Mouse (Mus musculus) heart, adult 2 months (tissue): Measurements from ENCODE around the gene Dbx1. TPM values are rescaled to one million over a fixed set of nuclear protein-coding genes. Genes with fewer than 3 reads are reported as not detected.

Experiments
- DNase-seq, 2 experiments: peaks; one replicate each; pipeline ENCODE4 v3.0.0; 2021
- H3K27ac ChIP-seq: fragments of 200-600 bp; 2 replicates; pipeline ENCODE4 v1.8.1; 2022
- H3K27me3 ChIP-seq: fragments of 200-500 bp; 2 replicates; pipeline ENCODE4 v1.6.1; 2012; ENCODE audit warnings: mild to moderate bottlenecking, low read length, inconsistent platforms, mixed read lengths; ENCODE audit not compliant: control insufficient read depth, insufficient read depth
- H3K36me3 ChIP-seq: fragments of 200-500 bp; 2 replicates; pipeline ENCODE4 v1.6.1; 2012; ENCODE audit warnings: low read length, inconsistent platforms; ENCODE audit not compliant: control insufficient read depth, insufficient read depth
- H3K4me1 ChIP-seq: fragments of 200-500 bp; 2 replicates; pipeline ENCODE4 v1.6.1; 2011; ENCODE audit warnings: low read length; ENCODE audit not compliant: control insufficient read depth, insufficient read depth
- H3K4me3 ChIP-seq: fragments of 200-600 bp; 2 replicates; pipeline ENCODE4 v1.8.1; 2022
- H3K79me2 ChIP-seq: fragments of 200-500 bp; replicated peaks from 2 replicates; pipeline ENCODE4 v1.6.1; 2012; ENCODE audit warnings: mild to moderate bottlenecking, inconsistent platforms, low read length, moderate library complexity, mixed read lengths; ENCODE audit not compliant: control insufficient read depth, insufficient read depth
- H3K9ac ChIP-seq: fragments of 200-500 bp; 2 replicates; pipeline ENCODE4 v1.6.1; 2012; ENCODE audit warnings: low read depth, mild to moderate bottlenecking, control low read depth, inconsistent platforms, low read length, mixed read lengths
- CTCF ChIP-seq: fragments of 200-600 bp; IDR thresholded peaks from 2 replicates; pipeline ENCODE4 v1.8.1; 2022; ENCODE audit warnings: antibody characterized with exemption, mild to moderate bottlenecking, moderate library complexity
- EP300 ChIP-seq: fragments of 200-500 bp; IDR thresholded peaks from 2 replicates; pipeline ENCODE4 v1.6.1; 2011; ENCODE audit warnings: low read depth, low read length, control low read depth; ENCODE audit not compliant: insufficient read depth
- POLR2A ChIP-seq: fragments of 200-500 bp; IDR thresholded peaks from 2 replicates; pipeline ENCODE4 v1.6.1; 2011; ENCODE audit warnings: mild to moderate bottlenecking, low read depth, low read length, control low read depth; ENCODE audit not compliant: insufficient read depth
- WGBS: fragments of 180-500 bp; shearing (Covaris S2); methylation state at CpG from one replicate; pipeline ENCODE4 v1.1.7; 2018; 5-methylcytosine and 5-hydroxymethylcytosine counted together
- intact Hi-C: fragments of 180-260 bp; cut with DNase I; formaldehyde crosslinking; loops from one replicate; pipeline ENCODE4 v1.15.1; 2025
- long read RNA-seq: library from polyadenylated mRNA; stranded (forward); transcript quantifications from one replicate; pipeline ENCODE4 v2.0.0, GENCODE M21; 2021
- polyA plus RNA-seq: library from polyadenylated mRNA; depleted of rRNA; stranded (reverse); fragments of >200 nt; gene quantifications from 2 replicates; pipeline ENCODE4 v1.2.3, GENCODE M21; 2012; rRNA removed
- total RNA-seq, 2 experiments: library from RNA; stranded (reverse); gene quantifications; 2 replicates each; pipeline ENCODE4 v1.2.3; 2021

The Dbx1 gene
- total RNA-seq (not detected), polyA plus RNA-seq (not detected in 2 replicates)
- long read RNA-seq: 0 reads

DNA sequence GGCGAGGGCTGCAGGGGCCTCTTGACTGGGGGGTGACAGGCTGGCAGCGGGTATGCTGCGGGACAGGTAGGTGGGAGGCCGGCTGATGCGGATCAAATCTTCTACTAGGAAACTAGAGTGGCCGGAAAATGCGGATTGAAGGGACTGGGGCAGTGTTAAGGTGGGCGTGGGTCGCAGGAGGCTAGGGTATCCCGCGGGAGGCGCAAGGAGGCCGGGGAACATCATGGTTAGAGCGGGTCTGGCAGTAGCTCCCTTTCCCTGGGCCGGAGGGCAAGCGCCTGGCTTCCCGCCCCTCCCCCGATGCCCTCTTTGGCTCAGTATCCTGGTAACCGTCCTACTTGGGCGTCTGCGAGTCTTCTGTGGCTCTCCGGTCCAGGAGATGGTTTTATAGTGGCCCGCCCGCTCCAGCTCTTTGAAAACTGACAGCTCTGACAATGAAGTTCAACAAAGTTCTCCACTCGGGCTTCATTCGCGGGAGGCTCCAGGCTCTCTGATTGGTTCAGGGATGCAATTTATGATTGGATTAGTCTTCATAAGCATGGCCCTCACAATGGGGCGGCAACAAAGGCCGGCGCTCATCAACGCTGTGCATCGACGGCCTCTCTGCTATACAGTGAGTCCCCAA lies at the start of gene Dbx1:
Gene Dbx1, minus strand, starts transcription at position 359 of the 625 bp plus-strand sequence.
- H3K79me2 ChIP-seq: no peaks in the 10 kb centered on the region
- no peak within 1 kb of the TSS for H3K9ac ChIP-seq
- WGBS: 4% methylated on average over 33 of the region's 33 CpGs
- peaks cover 35% of the 10 kb centered on the region for H3K27me3 ChIP-seq
- intact Hi-C loops: no loop called here
- H3K4me3 ChIP-seq: no peak within 1 kb of the TSS
- no peak within 1 kb of the TSS for H3K27ac ChIP-seq
- no peaks in the 10 kb centered on the region for H3K4me1 ChIP-seq
- TF ChIP-seq EP300: no peak
- no peak for TF ChIP-seq POLR2A
- TF ChIP-seq CTCF: no peak
- DNase-seq: no peak
- no peaks in the 10 kb centered on the region for H3K36me3 ChIP-seq

DNA sequence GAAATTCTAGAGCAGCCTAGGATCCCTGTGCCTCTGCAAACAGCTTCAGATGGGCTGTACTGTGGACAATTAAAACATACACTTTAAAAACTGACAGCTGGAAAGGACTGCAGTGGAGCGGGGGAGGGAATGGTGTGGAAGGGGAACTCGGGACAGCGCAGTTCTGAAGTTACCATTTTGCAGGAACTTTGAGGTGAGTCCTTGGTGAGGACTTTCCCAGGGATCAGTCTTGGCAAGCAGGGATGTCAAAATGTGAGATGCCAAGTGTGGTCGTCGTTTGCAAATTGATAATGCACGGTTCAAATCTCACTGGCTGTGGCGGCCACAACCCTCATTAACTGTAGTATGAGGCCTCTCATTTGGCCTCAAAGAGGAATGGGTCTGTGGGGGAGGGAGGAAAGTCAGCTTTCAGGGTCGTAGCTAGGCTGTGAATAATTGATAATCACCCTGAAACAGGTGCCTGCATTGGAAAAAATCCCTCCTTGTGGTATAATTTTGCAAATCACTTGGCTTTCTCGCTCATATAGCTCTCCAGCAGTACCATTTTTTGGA lies 42.3 kb upstream of the Dbx1 start:
- TF ChIP-seq EP300 (no peak), POLR2A (no peak), CTCF (no peak)
- Histone ChIP-seq H3K4me3 (no peak overlapping the region), H3K36me3 (no peaks in the 10 kb centered on the region), H3K27ac (no peak overlapping the region), H3K9ac (no peak overlapping the region), H3K27me3 (peaks cover 8% of the 10 kb centered on the region), H3K79me2 (no peaks in the 10 kb centered on the region), H3K4me1 (no peaks in the 10 kb centered on the region)
- intact Hi-C loops: no loop called here
- WGBS: 17% methylated on average over 9 of the region's 9 CpGs
- no peak for DNase-seq

DNA sequence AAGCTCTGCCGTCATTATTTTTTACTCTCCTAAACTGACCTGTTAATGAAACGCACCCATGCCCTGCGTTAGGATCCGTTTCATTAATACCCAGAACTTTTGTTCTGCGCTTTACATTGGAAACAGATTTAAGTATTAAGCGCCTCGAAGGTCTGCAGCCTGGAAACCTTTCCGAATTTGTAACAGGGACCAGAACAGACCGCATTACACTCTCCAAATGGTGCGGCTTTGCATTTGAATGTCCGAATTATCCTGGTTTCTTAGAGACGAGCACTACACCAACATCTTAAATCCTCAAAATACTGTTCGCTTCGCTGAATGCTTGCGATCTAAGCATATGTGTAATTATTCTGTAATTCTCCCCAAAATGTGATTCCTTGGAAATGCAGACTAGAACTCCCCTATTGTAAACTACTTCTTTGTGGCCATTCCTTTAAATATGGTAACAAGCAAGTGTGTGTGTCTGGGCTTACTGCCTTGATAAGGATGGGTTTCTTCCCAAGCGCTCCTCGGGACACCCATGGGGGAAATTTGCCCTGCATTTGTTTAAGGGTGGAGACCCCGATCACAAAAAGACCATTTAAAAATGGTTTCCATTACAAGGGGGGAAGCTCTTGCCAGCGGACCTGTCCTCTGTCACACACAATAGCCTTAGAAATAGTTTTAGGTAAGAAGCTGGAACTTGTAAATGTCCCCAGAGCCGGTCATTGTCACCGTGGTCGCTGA lies 41.6 kb upstream of the Dbx1 start:
- Histone ChIP-seq H3K4me1 (no peaks in the 10 kb centered on the region), H3K79me2 (no peaks in the 10 kb centered on the region), H3K4me3 (no peak overlapping the region), H3K9ac (no peak overlapping the region), H3K36me3 (no peaks in the 10 kb centered on the region), H3K27me3 (peaks cover 8% of the 10 kb centered on the region), H3K27ac (no peak overlapping the region)
- TF ChIP-seq EP300 (no peak), POLR2A (no peak), CTCF (no peak)
- intact Hi-C loops: no loop called here
- 8% methylated on average over 22 of the region's 22 CpGs for WGBS
- no peak for DNase-seq

DNA sequence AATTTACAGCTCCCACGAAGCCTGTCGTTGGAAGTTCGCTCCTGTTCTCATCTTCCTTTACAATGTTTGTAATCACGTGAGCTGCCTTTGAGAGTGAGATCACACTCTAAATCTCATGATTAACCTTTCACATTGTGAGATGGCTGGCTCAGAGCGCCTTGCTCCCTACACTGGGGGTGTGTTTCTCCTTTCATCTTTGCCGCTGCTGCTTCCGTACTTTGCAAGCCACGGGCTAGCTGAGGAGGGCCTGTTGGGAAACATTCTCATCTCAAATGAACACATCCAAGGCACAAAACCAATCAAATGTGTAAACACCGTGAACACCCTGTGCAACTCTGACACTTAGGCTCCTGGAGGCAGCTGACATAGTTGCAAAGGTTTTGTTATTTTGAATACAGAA lies 40.5 kb upstream of the Dbx1 start:
- 9% methylated on average over 9 of the region's 9 CpGs for WGBS
- H3K4me3 ChIP-seq: no peak overlapping the region
- H3K4me1 ChIP-seq: no peaks in the 10 kb centered on the region
- H3K27ac ChIP-seq: no peak overlapping the region
- TF ChIP-seq POLR2A (no peak), CTCF (no peak), EP300 (no peak)
- H3K27me3 ChIP-seq: peaks cover 8% of the 10 kb centered on the region
- H3K9ac ChIP-seq: no peak overlapping the region
- intact Hi-C loops: no loop called here
- no peak for DNase-seq
- no peaks in the 10 kb centered on the region for H3K36me3 ChIP-seq
- no peaks in the 10 kb centered on the region for H3K79me2 ChIP-seq

DNA sequence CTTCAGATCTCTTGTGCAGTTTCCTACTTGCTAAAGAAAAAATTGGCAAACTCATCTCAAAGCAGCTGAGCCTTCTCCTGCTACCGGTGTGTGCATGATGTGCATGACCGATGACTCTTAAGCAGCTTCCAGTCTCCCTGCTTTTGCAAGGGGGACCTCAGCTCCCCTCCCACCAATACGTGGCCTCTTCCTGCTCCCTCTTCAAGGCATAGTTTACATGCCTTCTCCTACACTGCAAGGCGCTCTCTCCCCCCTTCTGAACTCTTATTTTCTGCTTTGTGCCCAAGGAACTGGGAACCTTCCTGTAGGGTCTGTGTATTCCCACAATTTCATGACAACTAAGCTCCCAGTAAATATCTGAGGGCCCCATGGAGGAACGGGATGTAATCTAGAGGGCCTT lies 40.0 kb upstream of the Dbx1 start:
- 23% methylated on average over 5 of the region's 5 CpGs for WGBS
- peaks cover 8% of the 10 kb centered on the region for H3K27me3 ChIP-seq
- no peak for TF ChIP-seq EP300
- TF ChIP-seq CTCF: no peak
- TF ChIP-seq POLR2A: no peak
- no peak overlapping the region for H3K27ac ChIP-seq
- no peaks in the 10 kb centered on the region for H3K4me1 ChIP-seq
- H3K79me2 ChIP-seq: no peaks in the 10 kb centered on the region
- H3K9ac ChIP-seq: no peak overlapping the region
- no peak overlapping the region for H3K4me3 ChIP-seq
- intact Hi-C loops: no loop called here
- DNase-seq: no peak
- no peaks in the 10 kb centered on the region for H3K36me3 ChIP-seq
